Mouse (Mus musculus) bone marrow, adult 2 months (tissue): ENCODE measurements around the gene Tspan31. TPM values are rescaled to one million over a fixed set of nuclear protein-coding genes. Genes with fewer than 3 reads are reported as not detected.
"Not testable (repeated sequence)": the region's sequence is repeated elsewhere in the genome, so short reads cannot be mapped to it uniquely, and the experiment has no call there.

Experiments
- H3K27ac ChIP-seq: fragments of 200-500 bp; 2 replicates; pipeline ENCODE4 v1.5.1; 2012; ENCODE audit warnings: low read depth, mild to moderate bottlenecking, control low read depth, inconsistent platforms, low read length; ENCODE audit not compliant: control insufficient read depth, poor library complexity, insufficient read depth
- H3K4me1 ChIP-seq: fragments of 200-500 bp; 2 replicates; pipeline ENCODE4 v1.6.1; 2011; ENCODE audit warnings: low read length; ENCODE audit not compliant: control insufficient read depth, insufficient read depth
- H3K4me3 ChIP-seq: fragments of 200-500 bp; replicated peaks from 2 replicates; pipeline ENCODE3; 2011; ENCODE audit warnings: mild to moderate bottlenecking, low read depth, low read length, control low read depth; ENCODE audit not compliant: control insufficient read depth
- CTCF ChIP-seq: fragments of 200-500 bp; IDR thresholded peaks from 2 replicates; pipeline ENCODE4 v1.5.1; 2011; ENCODE audit warnings: low read length, control low read depth; ENCODE audit not compliant: control insufficient read depth, insufficient read depth
- POLR2A ChIP-seq: fragments of 200-500 bp; IDR thresholded peaks from 2 replicates; pipeline ENCODE4 v1.6.1; 2011; ENCODE audit warnings: low read depth, mild to moderate bottlenecking, control low read depth, low read length, borderline replicate concordance; ENCODE audit not compliant: control insufficient read depth
- WGBS: fragments of 180-500 bp; shearing (Covaris S2); methylation state at CpG from one replicate; pipeline ENCODE4 v1.1.7; 2018; 5-methylcytosine and 5-hydroxymethylcytosine counted together
- polyA plus RNA-seq: library from polyadenylated mRNA; stranded (reverse); fragments of >200 nt; gene quantifications from 2 replicates; pipeline ENCODE4 v1.2.4, GENCODE M21; 2011; ENCODE audit warnings: low replicate concordance; ENCODE audit not compliant: missing spikeins, insufficient read depth, insufficient read length

The Tspan31 gene
- polyA plus RNA-seq, 1 experiment, result 22.5 TPM

- H3K4me1 ChIP-seq, result peaks cover 2% of the 10 kb centered on the region; the same call in 1 of the 2 replicates
Observed at GRCm38 (mm10) chr10:127065981-127066380, 4.1 kb downstream of the Tspan31 start.

GRCm38 (mm10) chr10:127063913-127064870 is 5.9 kb downstream of the Tspan31 start:
- H3K4me1 ChIP-seq, result no peaks in the 10 kb centered on the region; the same call in 1 of the 2 replicates
- TF ChIP-seq POLR2A (no peak), CTCF (no peak)
- WGBS, result 8% methylated on average over 37 of the region's 37 CpGs
- peak overlapping the region; percentile 54 for H3K27ac ChIP-seq
- peak overlapping the region; percentile 76 for H3K4me3 ChIP-seq

More at GRCm38 (mm10) chr10:127065981-127066380, 4.1 kb downstream of the Tspan31 start:
- WGBS, result 68% methylated on average over 9 of the region's 9 CpGs
- TF ChIP-seq CTCF (no peak), POLR2A (no peak)
- Histone ChIP-seq H3K27ac (no peak overlapping the region), H3K4me3 (no peak overlapping the region)

- peak within 1 kb of the TSS; percentile 76 for H3K4me3 ChIP-seq
- H3K4me1 ChIP-seq, result no peaks in the 10 kb centered on the region; the same call in 1 of the 2 replicates
- under 1% methylated on average over 46 of the region's 46 CpGs for WGBS
- peak within 1 kb of the TSS; percentile 54 for H3K27ac ChIP-seq
- peak; percentile 56; the same call in 1 of the 2 replicates for TF ChIP-seq POLR2A
- TF ChIP-seq CTCF, result no peak
Observed at GRCm38 (mm10) chr10:127063239-127063872, 6.7 kb downstream of the Tspan31 start, which contains the start of gene Cdk4. Gene Cdk4 (plus strand): TSS chr10:127063534.

GRCm38 (mm10) chr10:127062503-127062902 is 7.6 kb downstream of the Tspan31 start:
- WGBS, result 49% methylated on average over 5 of the region's 5 CpGs
- H3K27ac ChIP-seq, result no peak overlapping the region
- H3K4me3 ChIP-seq, result no peak overlapping the region

GRCm38 (mm10) chr10:127062101-127062500 is 8.0 kb downstream of the Tspan31 start:
- H3K27ac ChIP-seq, H3K4me1 ChIP-seq, H3K4me3 ChIP-seq: not testable (repeated sequence)
- 74% methylated on average over 4 of the region's 4 CpGs for WGBS

More at GRCm38 (mm10) chr10:127062503-127062902, 7.6 kb downstream of the Tspan31 start:
- no peak for TF ChIP-seq CTCF
- TF ChIP-seq POLR2A, result no peak
- H3K4me1 ChIP-seq, result no peaks in the 10 kb centered on the region; the same call in 1 of the 2 replicates

- 75% methylated on average over 2 of the region's 2 CpGs for WGBS
- TF ChIP-seq CTCF, result no peak
- no peak for TF ChIP-seq POLR2A
Observed at GRCm38 (mm10) chr10:127061513-127061912, 8.6 kb downstream of the Tspan31 start.

GRCm38 (mm10) chr10:127061085-127061484 is 9.0 kb downstream of the Tspan31 start:
- H3K4me3 ChIP-seq, result no peak overlapping the region
- H3K4me1 ChIP-seq, result no peaks in the 10 kb centered on the region; the same call in 1 of the 2 replicates
- WGBS, result 67% methylated on average over 5 of the region's 5 CpGs
- no peak overlapping the region for H3K27ac ChIP-seq
- TF ChIP-seq POLR2A (no peak), CTCF (no peak)

More at GRCm38 (mm10) chr10:127061513-127061912, 8.6 kb downstream of the Tspan31 start:
- no peak overlapping the region for H3K27ac ChIP-seq
- no peaks in the 10 kb centered on the region; the same call in 1 of the 2 replicates for H3K4me1 ChIP-seq
- H3K4me3 ChIP-seq, result no peak overlapping the region
